Mouse (Mus musculus): Measurements from ENCODE around the gene Egln1.

The Egln1 gene

DNA sequence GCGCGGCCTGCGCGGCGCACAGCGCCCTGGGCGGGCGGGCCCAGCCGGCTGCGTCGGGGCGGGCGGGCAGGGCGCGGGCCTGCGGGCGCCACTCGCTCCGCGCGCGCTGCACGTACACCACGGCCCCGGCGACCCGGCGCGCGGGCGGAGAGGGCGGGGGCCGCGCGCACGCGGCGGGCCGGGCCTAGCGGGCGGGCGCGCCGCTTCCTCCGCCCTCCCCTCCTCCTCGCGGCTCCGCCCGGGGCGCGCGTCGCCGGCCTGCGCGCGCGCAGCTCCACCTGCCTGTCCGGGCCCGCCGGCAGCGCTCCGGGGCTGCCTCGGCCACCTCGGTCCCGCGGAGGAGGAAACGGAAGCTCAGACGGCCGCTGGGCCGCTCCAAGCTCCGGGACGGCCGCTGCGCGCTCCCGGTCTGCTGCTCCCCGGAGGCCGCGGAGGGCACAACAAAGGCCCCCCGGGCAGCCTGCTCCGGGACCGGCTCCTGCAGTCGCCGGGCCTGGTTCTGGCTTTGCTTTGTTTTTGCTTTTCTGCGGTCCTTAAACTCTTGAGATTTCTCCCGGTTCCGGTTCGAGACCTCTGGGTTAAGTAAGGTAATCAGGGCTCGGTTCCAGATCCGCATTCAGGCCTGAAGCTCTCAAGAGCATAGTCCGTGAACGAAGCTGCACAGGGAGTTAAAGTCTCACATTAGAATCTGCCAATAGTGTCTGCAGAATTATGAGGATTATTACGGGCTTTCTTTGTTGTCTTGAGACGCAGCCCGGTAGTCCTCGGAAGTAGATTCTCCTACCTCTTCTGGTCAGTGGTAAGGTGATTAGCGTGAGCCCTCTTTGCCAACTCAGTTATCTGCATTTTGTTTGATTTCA is at the start of gene Egln1:
Gene Egln1 (minus strand): TSS at position 116 of the 860 bp plus-strand sequence.
- peak; percentile 38 for DNase-seq (ENCODE audit: low read depth)

DNA sequence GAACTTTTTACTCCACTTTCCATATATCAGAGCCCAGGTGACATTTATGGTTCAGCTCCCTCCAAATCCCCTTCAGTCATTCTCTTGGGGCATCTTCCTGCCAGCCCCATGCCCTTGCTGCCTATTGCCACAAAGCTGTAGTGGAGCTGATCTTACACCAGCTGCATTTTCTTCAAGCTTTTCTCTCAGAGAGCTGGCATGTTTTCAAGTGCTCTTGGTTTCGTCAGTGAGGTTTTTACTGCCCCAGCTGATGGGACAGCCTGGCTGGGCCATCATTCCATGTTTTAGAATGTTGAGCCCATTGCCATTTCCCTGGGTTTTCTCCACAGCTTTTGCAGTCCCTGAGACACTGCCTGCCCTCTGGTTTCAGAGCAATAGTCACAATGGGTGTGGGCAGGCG is 46.7 kb upstream of the Egln1 start:
- DNase-seq (ENCODE audit: low read depth) = no peak

DNA sequence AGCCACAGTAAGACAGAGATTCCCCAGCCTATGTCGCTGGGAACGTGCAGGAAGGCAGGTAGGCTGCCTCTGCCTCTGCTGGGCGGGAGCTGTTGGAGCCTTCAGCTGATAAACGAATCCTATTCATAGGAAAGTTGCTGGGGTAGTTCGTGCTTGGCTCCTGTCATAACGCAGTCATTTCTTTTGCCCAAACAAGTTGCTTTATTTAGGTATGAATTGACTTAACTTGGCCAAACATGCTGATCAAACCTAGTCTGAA is 42.5 kb upstream of the Egln1 start:
- no peak for DNase-seq (ENCODE audit: low read depth)

- no peak for DNase-seq (ENCODE audit: low read depth)
Observed at GRCm38 (mm10) chr8:124990923-124991667, 42.0 kb upstream of the Egln1 start.

DNA sequence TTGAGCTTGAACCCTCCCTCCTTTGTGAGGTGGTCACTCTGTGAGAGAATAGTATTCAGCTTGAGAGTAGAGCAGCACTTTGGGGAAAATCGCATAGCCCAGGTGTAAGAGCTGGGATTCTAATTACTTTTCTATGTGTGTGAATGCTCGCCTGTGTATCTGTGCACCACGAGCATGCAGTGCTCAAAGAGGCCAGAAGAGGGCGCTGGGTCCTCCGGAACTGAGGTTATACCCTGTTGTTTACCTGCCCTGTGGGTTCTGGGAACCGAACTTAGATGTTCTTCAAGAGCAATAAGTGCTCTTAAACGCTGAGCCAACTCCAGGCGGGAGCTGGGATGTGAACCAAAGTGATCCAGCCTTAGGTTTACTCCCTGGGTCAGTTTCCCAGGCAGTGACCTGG is 31.7 kb upstream of the Egln1 start:
- DNase-seq (ENCODE audit: low read depth) = no peak

DNA sequence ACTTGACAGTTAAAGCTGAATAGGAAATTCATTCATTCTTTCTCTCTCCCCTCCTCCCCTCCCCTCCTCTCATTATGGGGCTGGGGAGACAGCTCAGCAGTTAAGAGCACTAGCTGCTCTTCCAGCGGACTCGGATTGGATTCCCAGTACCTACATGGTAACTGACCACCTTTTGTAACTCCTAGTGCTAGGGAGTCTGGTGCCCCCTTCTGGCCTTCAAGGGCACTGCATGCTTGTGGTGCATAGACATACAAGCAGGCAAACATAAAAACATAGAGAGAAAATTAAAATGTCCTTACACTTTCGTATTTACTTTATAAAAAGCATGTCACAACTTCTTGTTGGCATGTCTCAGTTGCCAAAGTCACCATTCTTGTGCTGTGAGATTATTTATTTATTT is 30.9 kb upstream of the Egln1 start:
- no peak for DNase-seq (ENCODE audit: low read depth)

- no peak for DNase-seq (ENCODE audit: low read depth)
Observed at GRCm38 (mm10) chr8:124978026-124978425, 28.9 kb upstream of the Egln1 start.

DNA sequence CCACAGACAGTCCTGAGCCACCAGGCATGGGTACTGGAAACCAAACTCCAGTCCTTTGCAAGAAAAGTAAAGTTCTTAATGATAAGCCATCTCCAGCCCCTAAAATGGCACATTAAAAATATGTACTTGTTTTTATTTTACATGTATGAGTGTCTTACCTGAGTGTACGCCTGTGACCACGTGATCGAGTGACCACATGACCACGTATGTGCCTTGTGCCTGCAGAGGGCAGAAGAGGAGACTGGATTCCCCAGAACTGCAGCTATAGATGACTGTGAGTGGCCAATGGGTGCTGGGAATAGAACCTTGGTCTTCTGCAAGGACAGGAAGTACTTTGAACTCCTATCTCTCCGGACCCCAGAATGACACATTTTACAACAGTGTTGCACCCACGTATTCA is 27.1 kb upstream of the Egln1 start:
- DNase-seq (ENCODE audit: low read depth) = no peak

GRCm38 (mm10) chr8:124974254-124974653 is 25.1 kb upstream of the Egln1 start:
- DNase-seq (ENCODE audit: low read depth) = no peak

- DNase-seq (ENCODE audit: low read depth) = no peak
Observed at GRCm38 (mm10) chr8:124973221-124973620, 24.1 kb upstream of the Egln1 start.

GRCm38 (mm10) chr8:124970312-124970933 is 21.3 kb upstream of the Egln1 start:
- DNase-seq (ENCODE audit: low read depth) = no peak

DNA sequence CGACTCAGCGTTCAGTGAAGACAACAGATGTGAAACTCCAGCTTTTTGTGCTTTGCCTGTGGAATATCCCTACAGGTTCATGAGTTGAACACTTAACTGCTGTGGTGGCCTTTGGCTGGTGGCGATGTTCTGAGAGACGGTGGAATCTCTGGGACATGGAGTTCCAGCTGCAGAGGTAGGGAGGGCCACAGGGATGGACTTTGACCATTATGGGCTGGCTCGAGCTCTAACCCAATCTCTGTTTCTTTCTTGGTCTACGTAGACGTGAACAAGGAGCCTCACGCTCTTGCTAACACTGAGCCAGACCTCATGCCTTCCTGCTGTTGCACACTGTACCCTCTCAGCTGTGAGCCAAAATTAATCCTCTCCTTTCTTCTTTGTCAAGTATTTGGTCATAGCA is 15.8 kb upstream of the Egln1 start:
- DNase-seq (ENCODE audit: low read depth) = no peak

DNA sequence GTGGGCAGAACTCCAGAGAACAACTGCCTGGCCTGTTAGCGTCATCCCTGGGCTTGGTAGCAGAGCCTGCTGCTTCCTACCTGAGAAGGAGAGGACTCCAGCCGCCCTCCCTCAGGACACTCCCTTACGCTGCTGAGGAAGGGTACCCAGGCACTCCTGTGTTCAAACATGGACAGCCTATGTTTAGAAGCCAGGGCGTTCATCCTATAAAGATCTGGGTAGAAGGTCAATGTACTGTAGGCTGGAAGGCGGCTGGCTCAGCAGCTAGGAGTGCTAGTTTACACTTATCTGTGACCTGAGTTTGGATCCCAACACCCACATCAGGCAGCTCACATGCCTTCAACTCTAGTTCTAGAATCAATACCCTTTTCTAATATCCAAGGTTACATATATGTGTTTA is 14.1 kb upstream of the Egln1 start:
- no peak for DNase-seq (ENCODE audit: low read depth)

DNA sequence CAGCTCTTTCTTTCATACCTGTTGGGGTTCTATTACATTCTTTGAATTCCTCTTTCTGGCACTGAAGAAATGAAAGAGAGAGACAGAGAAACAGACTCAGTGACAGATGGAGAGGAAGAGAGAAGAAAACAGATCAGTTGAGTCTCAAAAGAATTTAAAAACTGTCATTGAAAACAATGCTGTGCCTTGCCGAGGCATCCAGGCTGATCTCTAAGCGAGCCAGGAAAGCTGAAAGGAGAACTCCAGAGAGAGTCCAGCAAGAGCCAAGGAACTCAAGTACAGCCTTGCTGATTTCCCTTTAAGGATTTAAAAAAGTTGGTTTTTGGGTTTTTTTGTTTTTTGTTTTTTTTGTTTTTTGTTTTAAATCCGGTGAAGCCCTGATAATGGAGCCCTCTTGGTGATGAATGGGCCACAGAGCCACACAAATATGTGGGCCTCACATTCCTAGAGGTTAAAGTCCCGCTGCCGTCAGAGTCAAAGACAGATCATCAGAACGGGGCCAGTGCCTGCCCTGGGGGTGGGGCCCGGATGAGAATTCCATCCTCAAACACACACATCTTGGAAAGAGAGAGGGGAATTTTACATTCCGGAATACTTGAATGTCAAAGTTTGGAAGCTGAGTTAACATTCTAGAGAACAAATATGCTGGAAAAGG is 11.2 kb upstream of the Egln1 start:
- DNase-seq (ENCODE audit: low read depth) = no peak

- no peak for DNase-seq (ENCODE audit: low read depth)
Observed at GRCm38 (mm10) chr8:124959462-124960225, 10.5 kb upstream of the Egln1 start.

GRCm38 (mm10) chr8:124954572-124955082 is 5.5 kb upstream of the Egln1 start:
- no peak for DNase-seq (ENCODE audit: low read depth)

DNA sequence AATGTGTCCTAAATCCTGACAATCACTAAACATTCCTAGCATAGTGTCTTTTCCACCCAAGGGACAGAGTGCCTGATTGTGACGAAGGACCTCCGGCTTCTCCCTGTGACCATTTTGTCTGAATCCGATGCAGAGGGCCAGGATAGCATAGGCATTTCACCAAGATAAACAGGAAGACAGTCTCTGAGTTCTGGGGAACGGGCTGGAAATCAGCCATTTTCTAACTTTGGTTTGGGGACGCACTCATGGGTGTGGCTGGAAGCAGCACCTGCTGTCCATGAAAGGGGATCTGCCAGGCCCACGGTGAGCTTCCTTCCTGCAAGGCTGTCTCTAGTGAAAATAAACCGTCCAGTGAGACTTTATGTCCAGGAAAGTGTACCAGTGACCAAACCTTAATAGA is 4.1 kb upstream of the Egln1 start:
- no peak for DNase-seq (ENCODE audit: low read depth)

DNA sequence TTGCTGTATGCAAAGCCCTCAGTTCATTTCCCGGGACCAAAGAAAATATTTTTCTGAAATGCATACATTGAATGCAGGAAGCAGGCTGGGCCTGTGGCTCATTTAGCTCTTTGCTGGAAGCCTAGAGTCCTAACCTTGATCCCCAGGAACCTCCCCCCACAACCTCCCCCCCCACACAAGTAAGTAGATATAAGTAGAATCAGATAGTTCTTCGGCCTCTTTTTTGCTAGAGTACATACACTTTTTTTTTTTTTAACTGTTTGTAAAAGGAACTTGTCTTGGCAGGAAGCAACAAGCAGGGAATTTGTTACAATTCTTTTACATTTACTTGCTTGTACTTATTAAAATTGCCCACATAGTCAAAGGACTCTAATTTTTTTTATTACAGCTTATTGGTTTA is 1.7 kb upstream of the Egln1 start:
- no peak for DNase-seq (ENCODE audit: low read depth)

DNA sequence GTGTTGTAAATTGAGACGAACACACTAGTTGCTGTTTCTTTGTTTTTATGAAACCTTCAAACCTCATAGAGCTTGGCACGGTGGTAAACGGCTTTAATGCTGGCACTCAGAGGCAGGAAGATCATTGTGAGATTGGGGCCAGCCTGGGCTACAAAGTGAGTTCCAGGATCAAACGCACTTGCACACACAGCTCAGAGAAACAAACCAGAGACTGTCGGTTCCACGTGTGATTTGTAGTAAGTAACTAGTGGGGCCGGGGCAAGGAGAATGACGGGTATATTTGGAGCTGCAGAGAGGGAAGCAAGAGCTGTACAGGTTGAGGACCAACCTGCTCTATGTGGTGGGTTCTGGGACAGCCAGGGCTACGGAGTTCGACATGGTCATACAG is 939 bp upstream of the Egln1 start:
- DNase-seq (ENCODE audit: low read depth) = no peak

GRCm38 (mm10) chr8:124948733-124949111 is 402 bp downstream of the Egln1 start:
- no peak for DNase-seq (ENCODE audit: low read depth)

DNA sequence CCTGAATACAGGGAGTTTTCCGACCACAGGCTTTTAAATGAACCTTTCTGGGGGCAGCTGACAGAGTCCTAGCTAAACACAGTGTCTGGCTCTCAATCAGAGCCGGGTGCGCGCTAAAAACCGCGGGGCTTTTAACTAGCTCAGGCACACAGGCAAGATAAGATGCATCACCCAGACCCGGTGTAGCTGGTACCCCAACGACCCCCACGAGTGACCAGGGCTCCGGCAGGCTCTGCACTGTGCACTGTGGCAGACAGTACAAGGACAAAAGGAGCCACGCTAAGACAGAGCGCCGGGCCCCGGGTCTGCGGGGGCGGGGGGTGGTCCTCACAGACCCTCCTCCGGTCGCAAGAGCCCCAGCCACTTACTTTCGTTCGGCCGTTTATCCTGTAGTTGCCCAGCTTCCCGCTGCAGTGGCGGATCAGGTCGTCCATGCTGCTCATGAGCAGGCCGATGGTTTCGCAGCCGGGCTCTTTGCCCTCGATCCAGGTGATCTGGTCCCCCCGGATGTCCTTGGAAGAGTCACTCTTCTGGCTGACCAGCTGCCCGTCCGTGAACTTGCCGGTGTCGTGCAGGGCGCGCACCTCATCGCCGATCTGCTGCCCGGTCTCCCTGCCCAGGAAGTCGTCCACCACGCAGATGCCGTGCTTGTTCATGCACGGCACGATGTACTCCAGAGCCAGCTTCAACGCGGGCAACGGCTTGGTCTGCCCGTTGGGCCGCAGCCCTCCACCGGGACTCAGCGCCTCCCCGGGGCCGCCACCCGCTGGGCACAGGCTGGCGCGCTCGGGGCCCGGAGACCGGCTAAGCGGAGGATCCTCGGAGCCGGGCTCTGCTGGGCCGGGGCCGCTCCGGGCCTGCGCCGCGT is 1.0 kb downstream of the Egln1 start:
- DNase-seq (ENCODE audit: low read depth) = no peak
